Comparison of ENCODE assay signal across 8 mouse cellular contexts in genomic region chr11:117949392-117950091, GRCm38 (mm10). TPM values are rescaled to one million over a fixed set of nuclear protein-coding genes. Genes with fewer than 3 reads are reported as not detected.
DNase-seq lines count a peak whose midpoint lies in the region; ATAC-seq and TF ChIP-seq lines count a peak whose summit lies in the region.

No protein-coding gene starts in this region.

- H3K4me3 ChIP-seq in thymus, adult 2 months (ENCODE audit: control insufficient read depth, insufficient read depth, low read length): peak overlapping the region; percentile 24
- peak overlapping the region; percentile 49 for H3K4me3 ChIP-seq in forebrain, embryonic 10.5 days
- H3K4me3 ChIP-seq in heart, postnatal 0 days (ENCODE audit: low read depth, low read length): peak overlapping the region; percentile 31

- H3K4me2 ChIP-seq in heart, postnatal 0 days (ENCODE audit: low read depth, low read length): peak overlapping the region; percentile 67

- 26% methylated on average over 49 of the region's 49 CpGs for WGBS in thymus, adult 2 months
- 1% methylated on average over 49 of the region's 49 CpGs for WGBS in forebrain, embryonic 10.5 days
- WGBS in heart, postnatal 0 days: 2% methylated on average over 49 of the region's 49 CpGs

- no peak overlapping the region for H3K27ac ChIP-seq in thymus, adult 2 months (ENCODE audit: control insufficient read depth, insufficient read depth, low read length)
- H3K27ac ChIP-seq in forebrain, embryonic 10.5 days: peak overlapping the region; percentile 80
- H3K27ac ChIP-seq in heart, postnatal 0 days (ENCODE audit: low read depth): peak overlapping the region; percentile 79

- no peaks in the 10 kb centered on the region for H3K9me3 ChIP-seq in forebrain, embryonic 10.5 days
- H3K9me3 ChIP-seq in heart, postnatal 0 days (replicated peaks; ENCODE audit: control insufficient read depth, low read length): no peaks in the 10 kb centered on the region

- DNase-seq in thymus, adult 2 months: peak; percentile 38
- DNase-seq in thymus, adult 18-20 months: no peak
- peak; percentile 78 for DNase-seq in forebrain, embryonic 10.5 days (ENCODE audit: extremely low spot score, low spot score)
- peak; percentile 92 for DNase-seq in heart, postnatal 0 days (ENCODE audit: low spot score)
- peak; percentile 86 for DNase-seq in kidney, postnatal 14 days
- DNase-seq in spleen, postnatal 36 days (ENCODE audit: low spot score in 2 of 2): peak; percentile 47 to 51
- DNase-seq in frontal cortex, postnatal 25 days (ENCODE audit: low spot score in 2 of 2): no peak

- H3K9ac ChIP-seq in heart, postnatal 0 days (replicated peaks; ENCODE audit: low read depth, low read length): peak overlapping the region; percentile 32

- TF ChIP-seq POLR2A in thymus, adult 2 months (IDR thresholded peaks at IDR 0.05; ENCODE audit: control insufficient read depth, extremely low read depth, insufficient read depth, low read length, poor library complexity): no peak

- peak; percentile 21; the same call in 1 of the 2 replicates for TF ChIP-seq EP300 in heart, postnatal 0 days (IDR thresholded peaks at IDR 0.05; ENCODE audit: low read depth)

- peak; percentile 91 for ATAC-seq in heart, postnatal 0 days (ENCODE audit: insufficient read depth, low read depth)
- 0 out of 2 replicates have a peak, but pooled peaks have one; percentile 33 for ATAC-seq in megakaryocyte, adult 5-6 weeks (ENCODE audit: poor library complexity, severe bottlenecking)

- H3K4me1 ChIP-seq in thymus, adult 2 months (replicated peaks; ENCODE audit: control insufficient read depth, insufficient read depth, low read length): peaks cover 56% of the 10 kb centered on the region
- peaks cover 44% of the 10 kb centered on the region for H3K4me1 ChIP-seq in forebrain, embryonic 10.5 days
- peaks cover 18% of the 10 kb centered on the region for H3K4me1 ChIP-seq in heart, postnatal 0 days (ENCODE audit: control insufficient read depth, insufficient read depth)

- peak; percentile 55; the same call in 1 of the 2 replicates for TF ChIP-seq CTCF in thymus, adult 2 months (IDR thresholded peaks at IDR 0.05; ENCODE audit: borderline replicate concordance, control insufficient read depth, extremely low read depth, insufficient read depth, low read length, poor library complexity)
- 0 out of 2 replicates have a peak, but pooled peaks have one; percentile 9 for TF ChIP-seq CTCF in heart, postnatal 0 days (IDR thresholded peaks at IDR 0.05; ENCODE audit: low read depth)

- no peaks in the 10 kb centered on the region for H3K36me3 ChIP-seq in thymus, adult 2 months (ENCODE audit: control insufficient read depth, insufficient read depth, low read length)
- no peaks in the 10 kb centered on the region for H3K36me3 ChIP-seq in forebrain, embryonic 10.5 days (replicated peaks)
- no peaks in the 10 kb centered on the region for H3K36me3 ChIP-seq in heart, postnatal 0 days (replicated peaks; ENCODE audit: control insufficient read depth, insufficient read depth, low read length)

- H3K27me3 ChIP-seq in thymus, adult 2 months (ENCODE audit: control insufficient read depth, insufficient read depth, low read length): no peaks in the 10 kb centered on the region
- H3K27me3 ChIP-seq in forebrain, embryonic 10.5 days (ENCODE audit: poor library complexity, severe bottlenecking): peaks cover 55% of the 10 kb centered on the region
- no peaks in the 10 kb centered on the region for H3K27me3 ChIP-seq in heart, postnatal 0 days (ENCODE audit: control insufficient read depth, insufficient read depth, low read length)

RNA-seq across cellular contexts. Expression of gene Socs3, which starts 20.3 kb away (rescaled TPM):
- 44.3 and 45.7 TPM in 2 replicates for polyA plus RNA-seq in thymus, adult 2 months (2012; rRNA removed)
- polyA plus RNA-seq in forebrain, embryonic 10.5 days (2016; fragmentation: Nextera tagmentation; extraction: Ambion mirVana): 13.6 and 14.7 TPM in 2 replicates
- 5.7 and 13.1 TPM in 2 replicates for total RNA-seq in heart, postnatal 0 days (2014; rRNA removed; ENCODE audit: low replicate concordance)
- polyA plus RNA-seq in heart, postnatal 0 days (2015; fragmentation: Nextera tagmentation; extraction: Ambion mirVana): 4.0 and 5.1 TPM in 2 replicates
- total RNA-seq in megakaryocyte, adult 5-6 weeks (2015): 2.0 and 3.1 TPM in 2 replicates
- 3.2 and 5.1 TPM in 2 replicates for total RNA-seq in megakaryocyte, adult 5-6 weeks (2017)

RNA-seq across cellular contexts. Expression of gene Pgs1, which starts 36.5 kb away (rescaled TPM):
- 89.1 and 89.5 TPM in 2 replicates for polyA plus RNA-seq in thymus, adult 2 months (2012; rRNA removed)
- 43.8 and 44.7 TPM in 2 replicates for polyA plus RNA-seq in forebrain, embryonic 10.5 days (2016; fragmentation: Nextera tagmentation; extraction: Ambion mirVana)
- total RNA-seq in heart, postnatal 0 days (2014; rRNA removed; ENCODE audit: low replicate concordance): 27.2 and 33.0 TPM in 2 replicates
- 20.3 and 21.8 TPM in 2 replicates for polyA plus RNA-seq in heart, postnatal 0 days (2015; fragmentation: Nextera tagmentation; extraction: Ambion mirVana)
- total RNA-seq in megakaryocyte, adult 5-6 weeks (2015): 18.7 and 22.4 TPM in 2 replicates
- 26.7 and 27.2 TPM in 2 replicates for total RNA-seq in megakaryocyte, adult 5-6 weeks (2017)

Comparison
In these comparisons a context has a peak if more than half of its experiments do, and no peak if none do; other contexts are left out.
1. DNase-seq: peak in thymus, adult 2 months (single experiment), forebrain, embryonic 10.5 days (single experiment), heart, postnatal 0 days (single experiment), kidney, postnatal 14 days (single experiment) and spleen, postnatal 36 days (2 of 2); none in thymus, adult 18-20 months (0 of 2) and frontal cortex, postnatal 25 days (0 of 2).
2. Peak in every context shown above with its lines, with median percentiles within 50 percentile points of each other: H3K4me3 ChIP-seq.